Mouse (Mus musculus): ENCODE measurements around the gene Fkbp8. TPM values are rescaled to one million over a fixed set of nuclear protein-coding genes. Genes with fewer than 3 reads are reported as not detected.

Gene Fkbp8
- polyA plus RNA-seq, 1 experiment from 2014 or later, result 300 TPM

DNA sequence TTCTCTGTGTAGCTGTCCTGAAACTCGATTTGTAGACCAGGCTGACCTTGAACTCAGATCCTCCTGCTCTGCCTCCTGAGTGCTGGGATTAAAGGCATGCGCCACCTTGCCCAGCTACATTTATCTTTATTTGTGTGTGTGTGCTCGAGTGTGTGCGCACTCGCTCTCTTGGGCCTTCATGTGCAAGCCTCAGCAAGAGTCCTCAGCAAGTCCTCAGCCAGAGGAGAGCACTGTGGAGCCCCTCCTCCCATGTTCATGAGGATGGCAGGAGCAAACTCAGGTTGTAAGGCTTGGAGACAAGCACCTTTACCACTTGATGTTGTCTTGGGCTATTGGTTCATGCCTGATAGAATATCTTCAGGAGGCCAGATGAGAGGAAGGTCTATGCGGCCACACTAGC is 20.2 kb downstream of the Fkbp8 start:
- Histone ChIP-seq H3K9ac (ENCODE audit: low read length) (no peak overlapping the region), H3K27ac (ENCODE audit: low read length) (no peak overlapping the region; the same call in 1 of the 2 replicates), H3K9me3 (ENCODE audit: control insufficient read depth, low read length) (no peaks in the 10 kb centered on the region), H3K36me3 (ENCODE audit: control insufficient read depth, insufficient read depth, low read length) (no peaks in the 10 kb centered on the region), H3K27me3 (ENCODE audit: control insufficient read depth, insufficient read depth, low read depth, low read length) (no peaks in the 10 kb centered on the region), H3K4me3 (ENCODE audit: low read length) (no peak overlapping the region), H3K4me2 (ENCODE audit: low read depth, low read length) (no peak overlapping the region), H3K4me1 (replicated peaks; ENCODE audit: control insufficient read depth, insufficient read depth, low read length) (peaks cover 20% of the 10 kb centered on the region)
- 70% methylated on average over 6 of the region's 6 CpGs for whole genome bisulfite sequencing
- ATAC-seq (ENCODE audit: low read depth), result no peak

DNA sequence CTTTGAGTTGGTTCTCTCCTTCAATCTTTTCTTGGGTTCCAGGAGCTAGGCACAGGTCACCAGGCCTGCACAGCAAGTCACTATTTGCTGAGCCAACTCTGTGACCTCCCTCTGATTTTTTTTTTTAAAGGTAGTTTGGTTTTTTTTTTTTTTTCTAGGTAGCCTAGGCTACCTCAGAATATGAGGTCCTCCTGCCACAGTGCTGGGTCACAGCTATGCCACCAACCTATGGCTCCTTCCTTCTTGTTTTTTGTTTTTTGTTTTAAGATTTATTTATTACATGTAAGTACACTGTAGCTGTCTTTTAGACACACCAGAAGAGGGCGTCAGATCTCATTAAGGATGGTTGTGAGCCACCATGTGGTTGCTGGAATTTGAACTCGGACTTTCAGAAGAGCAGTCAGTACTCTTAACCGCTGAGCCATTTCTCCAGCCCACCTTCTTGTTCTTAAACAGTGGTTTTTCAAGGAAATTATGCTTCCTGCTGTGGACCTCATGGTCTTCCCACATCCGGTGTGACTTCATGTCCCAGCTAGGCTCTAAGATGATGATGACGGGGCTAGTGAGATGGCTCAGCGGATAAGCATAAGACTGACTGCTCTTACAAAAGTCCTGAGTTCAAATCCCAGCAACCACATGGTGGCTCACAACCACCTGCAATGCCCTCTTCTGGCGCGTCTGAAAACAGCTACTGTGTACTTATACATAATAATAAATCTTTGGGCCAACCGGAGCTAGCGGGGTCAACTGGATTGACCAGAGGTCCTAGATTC is 22.1 kb downstream of the Fkbp8 start:
- Histone ChIP-seq H3K27ac (ENCODE audit: low read length) (no peak overlapping the region), H3K4me2 (ENCODE audit: low read depth, low read length) (no peak overlapping the region), H3K27me3 (ENCODE audit: control insufficient read depth, insufficient read depth, low read depth, low read length) (no peaks in the 10 kb centered on the region), H3K4me1 (replicated peaks; ENCODE audit: control insufficient read depth, insufficient read depth, low read length) (peaks cover 35% of the 10 kb centered on the region), H3K9ac (ENCODE audit: low read length) (no peak overlapping the region), H3K36me3 (ENCODE audit: control insufficient read depth, insufficient read depth, low read length) (no peaks in the 10 kb centered on the region), H3K9me3 (ENCODE audit: control insufficient read depth, low read length) (no peaks in the 10 kb centered on the region), H3K4me3 (ENCODE audit: low read length) (no peak overlapping the region)
- no peak for ATAC-seq (ENCODE audit: low read depth)
- WGBS, result 86% methylated on average over 10 of the region's 10 CpGs

DNA sequence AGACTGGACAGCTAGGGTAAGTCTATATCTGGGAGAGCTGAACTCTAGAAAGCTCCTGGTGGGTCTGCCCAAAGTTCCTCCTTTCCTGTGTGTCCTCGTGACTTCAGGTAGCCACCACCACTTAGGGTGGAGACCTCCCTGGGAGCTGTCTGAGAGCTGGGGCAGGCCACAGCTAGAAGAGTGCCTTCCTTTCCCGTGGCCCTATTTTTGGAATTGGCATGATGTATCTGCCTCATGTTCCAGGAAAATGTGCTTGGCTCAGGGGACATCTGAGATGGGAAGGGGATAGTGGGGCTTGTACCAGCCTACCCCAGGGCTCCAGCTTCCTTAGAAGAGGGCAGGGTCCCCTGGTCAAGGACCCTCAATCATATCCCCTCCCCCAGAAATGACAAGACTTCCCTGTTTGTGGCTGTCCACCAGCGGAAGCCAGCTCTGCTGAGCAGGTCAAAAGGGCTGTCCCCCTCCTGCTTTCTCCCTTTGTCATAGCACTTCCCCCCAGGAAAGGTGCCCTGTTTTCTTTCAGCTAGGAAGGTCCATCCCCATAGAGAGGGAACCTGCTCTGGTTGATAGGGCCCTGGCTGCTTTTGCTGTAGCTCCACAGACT is 24.1 kb downstream of the Fkbp8 start:
- peaks cover 35% of the 10 kb centered on the region for H3K4me1 ChIP-seq (replicated peaks; ENCODE audit: control insufficient read depth, insufficient read depth, low read length)
- no peaks in the 10 kb centered on the region for H3K36me3 ChIP-seq (ENCODE audit: control insufficient read depth, insufficient read depth, low read length)
- H3K4me2 ChIP-seq (ENCODE audit: low read depth, low read length), result no peak overlapping the region
- 45% methylated on average over 3 of the region's 3 CpGs for WGBS
- H3K4me3 ChIP-seq (ENCODE audit: low read length), result no peak overlapping the region
- 0 out of 2 replicates have a peak overlapping the region, but pooled peaks have one; percentile 26 for H3K9ac ChIP-seq (ENCODE audit: low read length)
- H3K27ac ChIP-seq (ENCODE audit: low read length), result no peak overlapping the region
- no peaks in the 10 kb centered on the region for H3K9me3 ChIP-seq (ENCODE audit: control insufficient read depth, low read length)
- H3K27me3 ChIP-seq (ENCODE audit: control insufficient read depth, insufficient read depth, low read depth, low read length), result no peaks in the 10 kb centered on the region
- ATAC-seq (ENCODE audit: low read depth), result no peak

GRCm38 (mm10) chr8:70552836-70553235 is 25.3 kb downstream of the Fkbp8 start:
- Histone ChIP-seq H3K9ac (ENCODE audit: low read length) (no peak overlapping the region; the same call in 1 of the 2 replicates), H3K4me2 (ENCODE audit: low read depth, low read length) (no peak overlapping the region), H3K27ac (ENCODE audit: low read length) (no peak overlapping the region), H3K27me3 (ENCODE audit: control insufficient read depth, insufficient read depth, low read depth, low read length) (no peaks in the 10 kb centered on the region), H3K36me3 (ENCODE audit: control insufficient read depth, insufficient read depth, low read length) (no peaks in the 10 kb centered on the region), H3K4me3 (ENCODE audit: low read length) (no peak overlapping the region), H3K9me3 (ENCODE audit: control insufficient read depth, low read length) (no peaks in the 10 kb centered on the region), H3K4me1 (replicated peaks; ENCODE audit: control insufficient read depth, insufficient read depth, low read length) (peaks cover 35% of the 10 kb centered on the region)
- 0 out of 2 replicates have a peak, but pooled peaks have one; percentile 34 for ATAC-seq (ENCODE audit: low read depth)
- WGBS, result 9% methylated on average over 1 of the region's 1 CpGs

DNA sequence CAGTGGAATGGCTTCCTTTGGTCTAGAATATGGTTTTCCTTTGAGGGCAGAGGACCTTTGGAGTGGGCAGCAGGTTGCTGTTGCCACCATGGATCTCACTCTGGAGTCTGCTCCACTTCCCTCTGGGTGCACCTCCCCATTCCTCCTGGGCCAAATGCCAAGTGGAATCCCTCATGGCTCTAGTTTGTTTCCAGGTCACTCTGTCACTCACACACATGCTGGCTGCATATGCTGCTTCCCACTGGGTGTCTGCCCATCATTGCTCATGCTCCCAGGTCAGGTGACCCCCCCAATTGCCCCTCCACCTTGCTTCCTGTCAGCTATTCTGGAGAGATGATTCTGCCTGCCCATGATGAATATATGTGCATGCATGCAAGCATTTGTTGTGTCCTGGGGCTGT is 26.2 kb downstream of the Fkbp8 start:
- Histone ChIP-seq H3K4me1 (replicated peaks; ENCODE audit: control insufficient read depth, insufficient read depth, low read length) (peaks cover 36% of the 10 kb centered on the region), H3K36me3 (ENCODE audit: control insufficient read depth, insufficient read depth, low read length) (no peaks in the 10 kb centered on the region)
- ATAC-seq (ENCODE audit: low read depth), result peak; percentile 57; the same call in 1 of the 2 replicates

DNA sequence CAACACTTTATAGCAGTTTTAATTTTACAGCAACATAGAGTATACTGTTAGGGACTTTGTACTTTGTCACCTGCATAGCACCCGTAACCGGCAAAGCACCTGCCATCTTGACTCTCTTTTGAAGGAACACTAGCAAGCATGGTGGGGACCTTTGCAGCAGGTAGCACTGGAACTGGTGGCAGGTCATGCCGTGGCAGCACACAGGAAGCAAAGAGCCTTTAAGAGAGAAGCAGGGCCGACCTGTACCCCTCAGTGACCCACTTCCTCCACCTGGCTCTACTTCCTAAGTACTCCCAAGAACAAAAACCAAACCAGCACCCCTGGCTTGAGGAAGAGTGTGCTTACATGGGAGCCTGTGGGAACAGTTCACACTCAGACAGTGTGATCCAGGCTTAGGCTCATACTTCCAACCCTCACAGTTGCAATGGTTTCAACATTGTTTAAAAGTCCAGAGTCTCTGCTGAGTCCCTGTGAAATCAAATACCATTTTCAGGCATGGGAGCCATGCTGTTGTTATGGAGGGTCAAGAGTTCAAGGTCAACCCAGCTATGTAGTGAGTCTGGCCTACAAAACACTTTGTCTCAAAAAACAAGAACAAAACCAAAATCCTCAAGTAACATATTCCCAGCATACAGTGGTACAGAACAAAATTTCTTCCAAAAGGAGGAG is 27.7 kb downstream of the Fkbp8 start:
- Histone ChIP-seq H3K27me3 (ENCODE audit: control insufficient read depth, insufficient read depth, low read depth, low read length) (no peaks in the 10 kb centered on the region), H3K4me2 (ENCODE audit: low read depth, low read length) (no peak overlapping the region), H3K4me1 (replicated peaks; ENCODE audit: control insufficient read depth, insufficient read depth, low read length) (peaks cover 46% of the 10 kb centered on the region), H3K9me3 (ENCODE audit: control insufficient read depth, low read length) (no peaks in the 10 kb centered on the region), H3K27ac (ENCODE audit: low read length) (no peak overlapping the region), H3K4me3 (ENCODE audit: low read length) (no peak overlapping the region), H3K9ac (ENCODE audit: low read length) (no peak overlapping the region), H3K36me3 (ENCODE audit: control insufficient read depth, insufficient read depth, low read length) (no peaks in the 10 kb centered on the region)
- 86% methylated on average over 4 of the region's 4 CpGs for WGBS
- no peak for ATAC-seq (ENCODE audit: low read depth)

More for the DNA sequence above, 26.2 kb downstream of the Fkbp8 start:
- Histone ChIP-seq H3K9me3 (ENCODE audit: control insufficient read depth, low read length) (no peaks in the 10 kb centered on the region), H3K4me2 (ENCODE audit: low read depth, low read length) (no peak overlapping the region), H3K27ac (ENCODE audit: low read length) (peak overlapping the region; percentile 24; the same call in 1 of the 2 replicates), H3K9ac (ENCODE audit: low read length) (no peak overlapping the region), H3K4me3 (ENCODE audit: low read length) (no peak overlapping the region), H3K27me3 (ENCODE audit: control insufficient read depth, insufficient read depth, low read depth, low read length) (no peaks in the 10 kb centered on the region)

GRCm38 (mm10) chr8:70558334-70558733 is 30.8 kb downstream of the Fkbp8 start:
- peaks cover 49% of the 10 kb centered on the region for H3K4me1 ChIP-seq (replicated peaks; ENCODE audit: control insufficient read depth, insufficient read depth, low read length)
- WGBS, result 48% methylated on average over 4 of the region's 4 CpGs
- H3K9ac ChIP-seq (ENCODE audit: low read length), result no peak overlapping the region
- H3K27ac ChIP-seq (ENCODE audit: low read length), result peak overlapping the region; percentile 10; the same call in 1 of the 2 replicates
- H3K36me3 ChIP-seq (ENCODE audit: control insufficient read depth, insufficient read depth, low read length), result no peaks in the 10 kb centered on the region
- H3K9me3 ChIP-seq (ENCODE audit: control insufficient read depth, low read length), result no peaks in the 10 kb centered on the region
- ATAC-seq (ENCODE audit: low read depth), result no peak
- H3K4me2 ChIP-seq (ENCODE audit: low read depth, low read length), result no peak overlapping the region
- H3K4me3 ChIP-seq (ENCODE audit: low read length), result no peak overlapping the region
- no peaks in the 10 kb centered on the region for H3K27me3 ChIP-seq (ENCODE audit: control insufficient read depth, insufficient read depth, low read depth, low read length)

- H3K4me3 ChIP-seq (ENCODE audit: low read length), result no peak overlapping the region
- H3K4me1 ChIP-seq (replicated peaks; ENCODE audit: control insufficient read depth, insufficient read depth, low read length), result peaks cover 43% of the 10 kb centered on the region
- H3K4me2 ChIP-seq (ENCODE audit: low read depth, low read length), result no peak overlapping the region
- no peak overlapping the region for H3K27ac ChIP-seq (ENCODE audit: low read length)
- H3K27me3 ChIP-seq (ENCODE audit: control insufficient read depth, insufficient read depth, low read depth, low read length), result no peaks in the 10 kb centered on the region
- 73% methylated on average over 3 of the region's 3 CpGs for WGBS
- H3K36me3 ChIP-seq (ENCODE audit: control insufficient read depth, insufficient read depth, low read length), result no peaks in the 10 kb centered on the region
- no peaks in the 10 kb centered on the region for H3K9me3 ChIP-seq (ENCODE audit: control insufficient read depth, low read length)
- ATAC-seq (ENCODE audit: low read depth), result no peak
- no peak overlapping the region for H3K9ac ChIP-seq (ENCODE audit: low read length)
These were observed 31.5 kb downstream of the Fkbp8 start for GRCm38 (mm10) chr8:70558983-70559382.

GRCm38 (mm10) chr8:70560096-70560495 is 32.6 kb downstream of the Fkbp8 start:
- Histone ChIP-seq H3K27ac (ENCODE audit: low read length) (no peak overlapping the region), H3K36me3 (ENCODE audit: control insufficient read depth, insufficient read depth, low read length) (no peaks in the 10 kb centered on the region), H3K4me1 (replicated peaks; ENCODE audit: control insufficient read depth, insufficient read depth, low read length) (peaks cover 46% of the 10 kb centered on the region), H3K9me3 (ENCODE audit: control insufficient read depth, low read length) (no peaks in the 10 kb centered on the region), H3K4me2 (ENCODE audit: low read depth, low read length) (no peak overlapping the region), H3K4me3 (ENCODE audit: low read length) (no peak overlapping the region), H3K9ac (ENCODE audit: low read length) (no peak overlapping the region), H3K27me3 (ENCODE audit: control insufficient read depth, insufficient read depth, low read depth, low read length) (no peaks in the 10 kb centered on the region)
- WGBS, result 58% methylated on average over 2 of the region's 2 CpGs
- peak; percentile 47; the same call in 1 of the 2 replicates for ATAC-seq (ENCODE audit: low read depth)

All from lung, embryonic 16.5 days (tissue).